22 mouse cellular contexts compared by ENCODE assay signal in genomic region chr8:17587261-17587861, GRCm38 (mm10).
DNase-seq lines count a peak whose midpoint lies in the region; ATAC-seq and TF ChIP-seq lines count a peak whose summit lies in the region.
"Had no signal": no experiment of that assay in that cellular context is flagged by ENCODE, and none has a peak within 500 bp of the region (broad histone marks: within the 10 kb centered on the region; RNA-seq: fewer than 3 reads in every experiment).

No protein-coding gene starts in this region.

- H3K4me2 ChIP-seq in forebrain, embryonic 11.5 days (ENCODE audit: low read depth, low read length, severe bottlenecking) = 0 out of 2 replicates have a peak overlapping the region, but pooled peaks have one; percentile 11
- no peak overlapping the region for H3K4me2 ChIP-seq in forebrain, postnatal 0 days (ENCODE audit: low read depth)
- H3K4me2 ChIP-seq: embryonic facial prominence, embryonic 15.5 days; heart, embryonic 11.5 days had no signal

- no peaks in the 10 kb centered on the region for H3K9me3 ChIP-seq in forebrain, embryonic 11.5 days (ENCODE audit: control insufficient read depth, low read length)
- H3K9me3 ChIP-seq in forebrain, postnatal 0 days (ENCODE audit: low read length) = no peaks in the 10 kb centered on the region
- H3K9me3 ChIP-seq: embryonic facial prominence, embryonic 15.5 days; G1E; limb, embryonic 10.5 days had no signal

- H3K27me3 ChIP-seq in forebrain, embryonic 11.5 days (ENCODE audit: control insufficient read depth, insufficient read depth, low read length) = no peaks in the 10 kb centered on the region
- no peaks in the 10 kb centered on the region for H3K27me3 ChIP-seq in forebrain, postnatal 0 days (ENCODE audit: insufficient read depth, low read length)
- H3K27me3 ChIP-seq: CH12.LX; embryonic facial prominence, embryonic 15.5 days had no signal

- DNase-seq in layer of hippocampus, adult 9-11 months = peak; percentile 3
- no peak for DNase-seq in layer of hippocampus, adult 11-12 months (ENCODE audit: low spot score)
- DNase-seq in Muller cell, postnatal 12 days (ENCODE audit: inconsistent ontology term) = peak; percentile 97
- peak; percentile 54 for DNase-seq in forebrain, embryonic 11.5 days (ENCODE audit: low spot score)
- no peak for DNase-seq in forebrain, postnatal 0 days
- DNase-seq in cerebellum, postnatal 14 days = no peak
- no peak for DNase-seq in embryo, embryonic 10.5 days (ENCODE audit: low spot score)
- DNase-seq: adrenal gland, postnatal 10 days; cerebellum, adult 8-10 months; liver; lung, postnatal 4 days; right cerebral cortex, postnatal 14 days; thymus, adult 2 months; thymus, postnatal 4 days had no signal

- TF ChIP-seq CTCF in forebrain, postnatal 0 days (IDR thresholded peaks at IDR 0.05; ENCODE audit: low read depth) = no peak

- no peak overlapping the region for H3K9ac ChIP-seq in forebrain, embryonic 11.5 days (ENCODE audit: low read length)
- no peak overlapping the region for H3K9ac ChIP-seq in forebrain, postnatal 0 days
- H3K9ac ChIP-seq: embryonic facial prominence, embryonic 15.5 days had no signal

- peak; percentile 88 for ATAC-seq in forebrain, embryonic 11.5 days (replicated peaks; ENCODE audit: low FRiP score)
- ATAC-seq in forebrain, postnatal 0 days = peak; percentile 34; the same call in 1 of the 2 replicates
- ATAC-seq: intestine, postnatal 0 days; midbrain, embryonic 16.5 days had no signal

- no peaks in the 10 kb centered on the region for H3K36me3 ChIP-seq in forebrain, embryonic 11.5 days (ENCODE audit: control insufficient read depth, insufficient read depth, low read length)
- no peaks in the 10 kb centered on the region for H3K36me3 ChIP-seq in forebrain, postnatal 0 days (ENCODE audit: insufficient read depth)
- H3K36me3 ChIP-seq: embryonic facial prominence, embryonic 15.5 days; G1E; limb, embryonic 10.5 days had no signal

- 20% methylated on average over 5 of the region's 5 CpGs for WGBS in forebrain, embryonic 11.5 days
- 16% methylated on average over 5 of the region's 5 CpGs for WGBS in forebrain, postnatal 0 days

- peaks cover 3% of the 10 kb centered on the region; the same call in 1 of the 2 replicates for H3K4me1 ChIP-seq in forebrain, embryonic 11.5 days (replicated peaks; ENCODE audit: control insufficient read depth, insufficient read depth, low read length)
- 0 out of 2 replicates have a peak, but pooled peaks cover 4% of the 10 kb centered on the region for H3K4me1 ChIP-seq in forebrain, postnatal 0 days (ENCODE audit: insufficient read depth)
- H3K4me1 ChIP-seq: embryonic facial prominence, embryonic 15.5 days; limb, embryonic 10.5 days had no signal

- H3K4me3 ChIP-seq in forebrain, embryonic 11.5 days (ENCODE audit: low read depth, low read length) = no peak overlapping the region
- H3K4me3 ChIP-seq in forebrain, postnatal 0 days (ENCODE audit: low read depth, low read length) = no peak overlapping the region
- H3K4me3 ChIP-seq: embryonic facial prominence, embryonic 15.5 days; limb, embryonic 10.5 days had no signal

- H3K27ac ChIP-seq in forebrain, embryonic 11.5 days (ENCODE audit: low read depth, low read length) = peak overlapping the region; percentile 62; the same call in 1 of the 2 replicates
- no peak overlapping the region for H3K27ac ChIP-seq in forebrain, postnatal 0 days (ENCODE audit: low read depth, low read length)
- H3K27ac ChIP-seq: embryonic facial prominence, embryonic 15.5 days; limb, embryonic 10.5 days; stomach, postnatal 0 days had no signal

Comparison
In these comparisons a context has a peak if more than half of its experiments do, and no peak if none do; other contexts are left out.
1. DNase-seq: peak in layer of hippocampus, adult 9-11 months (single experiment), Muller cell, postnatal 12 days (single experiment) and forebrain, embryonic 11.5 days (single experiment); none in layer of hippocampus, adult 11-12 months (single experiment), forebrain, postnatal 0 days (single experiment), cerebellum, postnatal 14 days (0 of 2) and embryo, embryonic 10.5 days (single experiment).